Comparison of ENCODE assay signal across 8 mouse cellular contexts in genomic region chr1:131829279-131829678, GRCm38 (mm10). TPM values are rescaled to one million over a fixed set of nuclear protein-coding genes. Genes with fewer than 3 reads are reported as not detected.
DNase-seq lines count a peak whose midpoint lies in the region; ATAC-seq and TF ChIP-seq lines count a peak whose summit lies in the region.

No protein-coding gene starts in this region.

- no peaks in the 10 kb centered on the region for H3K27me3 ChIP-seq in cerebellum, adult 2 months (ENCODE audit: control insufficient read depth, insufficient read depth, low read length)
- H3K27me3 ChIP-seq in megakaryocyte, embryonic 14.5 days (replicated peaks): peaks cover 6% of the 10 kb centered on the region
- H3K27me3 ChIP-seq in hindbrain, embryonic 16.5 days (replicated peaks; ENCODE audit: control insufficient read depth, insufficient read depth, low read length): no peaks in the 10 kb centered on the region
- no peaks in the 10 kb centered on the region for H3K27me3 ChIP-seq in neural tube, embryonic 12.5 days (replicated peaks)

- peak; percentile 38 to 47 for DNase-seq in cerebellum, adult 2 months
- DNase-seq in frontal cortex, postnatal 10 days (ENCODE audit: low spot score in 2 of 2): no peak
- no peak for DNase-seq in kidney, adult 8-10 months

- peak overlapping the region; percentile 47 for H3K9ac ChIP-seq in hindbrain, embryonic 16.5 days (ENCODE audit: low read depth, low read length)
- no peak overlapping the region for H3K9ac ChIP-seq in neural tube, embryonic 12.5 days

- peak overlapping the region; percentile 88 for H3K4me2 ChIP-seq in hindbrain, embryonic 16.5 days (ENCODE audit: low read length)
- H3K4me2 ChIP-seq in neural tube, embryonic 12.5 days (replicated peaks): peak overlapping the region; percentile 82

- peaks cover 47% of the 10 kb centered on the region for H3K36me3 ChIP-seq in megakaryocyte, embryonic 14.5 days (replicated peaks; ENCODE audit: low read length)
- H3K36me3 ChIP-seq in hindbrain, embryonic 16.5 days (ENCODE audit: control insufficient read depth, insufficient read depth, low read length): no peaks in the 10 kb centered on the region
- peaks cover 20% of the 10 kb centered on the region for H3K36me3 ChIP-seq in neural tube, embryonic 12.5 days

- no peak overlapping the region for H3K27ac ChIP-seq in cerebellum, adult 2 months (ENCODE audit: insufficient read depth, low read length)
- no peak overlapping the region for H3K27ac ChIP-seq in hindbrain, embryonic 16.5 days (ENCODE audit: low read depth, low read length)
- H3K27ac ChIP-seq in neural tube, embryonic 12.5 days: no peak overlapping the region

- H3K4me1 ChIP-seq in cerebellum, adult 2 months (ENCODE audit: control insufficient read depth, insufficient read depth, low read length): peaks cover 37% of the 10 kb centered on the region
- peaks cover 66% of the 10 kb centered on the region for H3K4me1 ChIP-seq in megakaryocyte, embryonic 14.5 days
- peaks cover 21% of the 10 kb centered on the region for H3K4me1 ChIP-seq in hindbrain, embryonic 16.5 days (ENCODE audit: control insufficient read depth, insufficient read depth, low read depth, low read length)
- H3K4me1 ChIP-seq in neural tube, embryonic 12.5 days: peaks cover 24% of the 10 kb centered on the region

- ATAC-seq in cerebellum, adult (ENCODE audit: insufficient number of reproducible peaks, low FRiP score, low TSS enrichment): no peak
- no peak for ATAC-seq in megakaryocyte, adult 5-6 weeks (ENCODE audit: poor library complexity, severe bottlenecking)
- ATAC-seq in hindbrain, embryonic 16.5 days: no peak
- no peak for ATAC-seq in neural tube, embryonic 12.5 days (ENCODE audit: low FRiP score, low read depth)

- peak overlapping the region; percentile 79 for H3K4me3 ChIP-seq in cerebellum, adult 2 months (replicated peaks; ENCODE audit: insufficient read depth, low read depth, low read length)
- peak overlapping the region; percentile 95 for H3K4me3 ChIP-seq in megakaryocyte, embryonic 14.5 days (replicated peaks)
- H3K4me3 ChIP-seq in hindbrain, embryonic 16.5 days (ENCODE audit: low read length): peak overlapping the region; percentile 82
- H3K4me3 ChIP-seq in neural tube, embryonic 12.5 days: no peak overlapping the region

- TF ChIP-seq CTCF in cerebellum, adult 2 months (IDR thresholded peaks at IDR 0.05; ENCODE audit: borderline replicate concordance, insufficient read depth, low read depth, low read length): no peak

- 28% methylated on average over 5 of the region's 5 CpGs for WGBS in cerebellum, adult 2 months
- 39% methylated on average over 5 of the region's 5 CpGs for WGBS in hindbrain, embryonic 16.5 days
- 39% methylated on average over 5 of the region's 5 CpGs for WGBS in neural tube, embryonic 12.5 days

- no peak for TF ChIP-seq POLR2A in cerebellum, adult 2 months (IDR thresholded peaks at IDR 0.05; ENCODE audit: borderline replicate concordance, insufficient read depth, low read length)

- H3K9me3 ChIP-seq in megakaryocyte, embryonic 14.5 days: no peaks in the 10 kb centered on the region
- no peaks in the 10 kb centered on the region for H3K9me3 ChIP-seq in hindbrain, embryonic 16.5 days (ENCODE audit: control insufficient read depth, low read length)
- no peaks in the 10 kb centered on the region for H3K9me3 ChIP-seq in neural tube, embryonic 12.5 days

RNA-seq across cellular contexts. Expression of gene Slc41a1, which starts 2.0 kb away (rescaled TPM):
- 55.3 and 55.5 TPM in 2 replicates for polyA plus RNA-seq in cerebellum, adult 2 months (2012; rRNA removed)
- 8.1 and 16.5 TPM in 2 replicates for polyA plus RNA-seq in megakaryocyte, embryonic 14.5 days (2012; ENCODE audit: insufficient read depth, low replicate concordance)
- 3.4 and 7.8 TPM in 2 replicates for total RNA-seq in megakaryocyte, adult 5-6 weeks (2015)
- 3.1 and 5.3 TPM in 2 replicates for total RNA-seq in megakaryocyte, adult 5-6 weeks (2017)
- 20.1 and 23.4 TPM in 2 replicates for polyA plus RNA-seq in hindbrain, embryonic 16.5 days (2015; fragmentation: Nextera tagmentation; extraction: Ambion mirVana)
- polyA plus RNA-seq in neural tube, embryonic 12.5 days (2016; fragmentation: Nextera tagmentation; extraction: Ambion mirVana): 11.3 and 11.4 TPM in 2 replicates

RNA-seq across cellular contexts. Expression of gene Pm20d1, which starts 32.1 kb away (rescaled TPM):
- polyA plus RNA-seq in cerebellum, adult 2 months (2012; rRNA removed): 2.1 and 2.7 TPM in 2 replicates
- polyA plus RNA-seq in megakaryocyte, embryonic 14.5 days (2012; ENCODE audit: insufficient read depth, low replicate concordance): not detected in 2 replicates
- 0.07 TPM in 1 of 2 replicates, not detected in the other for total RNA-seq in megakaryocyte, adult 5-6 weeks (2015)
- total RNA-seq in megakaryocyte, adult 5-6 weeks (2017): not detected in 2 replicates
- 0.41 and 0.67 TPM in 2 replicates for polyA plus RNA-seq in hindbrain, embryonic 16.5 days (2015; fragmentation: Nextera tagmentation; extraction: Ambion mirVana)
- 0.51 and 0.58 TPM in 2 replicates for polyA plus RNA-seq in neural tube, embryonic 12.5 days (2016; fragmentation: Nextera tagmentation; extraction: Ambion mirVana)

RNA-seq across cellular contexts. Expression of gene Rab29, which starts 37.7 kb away (rescaled TPM):
- 11.9 and 13.3 TPM in 2 replicates for polyA plus RNA-seq in cerebellum, adult 2 months (2012; rRNA removed)
- 8.8 TPM in 1 of 2 replicates, not detected in the other for polyA plus RNA-seq in megakaryocyte, embryonic 14.5 days (2012; ENCODE audit: insufficient read depth, low replicate concordance)
- total RNA-seq in megakaryocyte, adult 5-6 weeks (2015): 45.3 and 48.4 TPM in 2 replicates
- 31.1 and 33.4 TPM in 2 replicates for total RNA-seq in megakaryocyte, adult 5-6 weeks (2017)
- 8.6 and 9.3 TPM in 2 replicates for polyA plus RNA-seq in hindbrain, embryonic 16.5 days (2015; fragmentation: Nextera tagmentation; extraction: Ambion mirVana)
- 10.0 and 11.3 TPM in 2 replicates for polyA plus RNA-seq in neural tube, embryonic 12.5 days (2016; fragmentation: Nextera tagmentation; extraction: Ambion mirVana)

Comparison
In these comparisons a context has a peak if more than half of its experiments do, and no peak if none do; other contexts are left out.
1. DNase-seq: peak in cerebellum, adult 2 months (2 of 2); none in frontal cortex, postnatal 10 days (0 of 2) and kidney, adult 8-10 months (0 of 2).